Mouse (Mus musculus) intestine, postnatal 0 days (tissue): Measurements from ENCODE around the gene Coro7. TPM values are rescaled to one million over a fixed set of nuclear protein-coding genes. Genes with fewer than 3 reads are reported as not detected.
A peak's percentile ranks its signal among the peaks of the same experiment; 100 is the strongest.
"Not testable (repeated sequence)": the region's sequence is repeated elsewhere in the genome, so short reads cannot be mapped to it uniquely, and the experiment has no call there.

ENCODE experiments used
- ATAC-seq: fragments of 200-750 bp; cut with Nextera tagmentation; 2 replicates; pipeline ENCODE4 v1.8.0; 2017; ENCODE audit warnings: mild to moderate bottlenecking, moderate TSS enrichment, moderate library complexity
- H3K27ac ChIP-seq: fragments of 300-500 bp; sonication (generic); 2 replicates; pipeline ENCODE4 v1.5.1; 2014; ENCODE audit warnings: mild to moderate bottlenecking, low read depth, low read length, moderate library complexity
- H3K27me3 ChIP-seq: fragments of 300-500 bp; sonication (generic); replicated peaks from 2 replicates; pipeline ENCODE4 v1.6.1; 2014; ENCODE audit warnings: low read length, mixed read lengths; ENCODE audit not compliant: control insufficient read depth, insufficient read depth
- H3K36me3 ChIP-seq: fragments of 300-500 bp; sonication (generic); 2 replicates; pipeline ENCODE4 v1.6.1; 2014; ENCODE audit warnings: mild to moderate bottlenecking, moderate library complexity; ENCODE audit not compliant: control insufficient read depth, insufficient read depth
- H3K4me1 ChIP-seq: fragments of 300-500 bp; sonication (generic); replicated peaks from 2 replicates; pipeline ENCODE4 v1.6.1; 2014; ENCODE audit warnings: antibody characterized with exemption, low read length, mixed read lengths; ENCODE audit not compliant: control insufficient read depth, insufficient read depth
- H3K4me2 ChIP-seq: fragments of 300-500 bp; sonication (generic); replicated peaks from 2 replicates; pipeline ENCODE4 v1.6.1; 2014; ENCODE audit warnings: low read depth, mild to moderate bottlenecking, moderate library complexity
- H3K4me3 ChIP-seq: fragments of 300-500 bp; sonication (generic); 2 replicates; pipeline ENCODE4 v1.5.1; 2014; ENCODE audit warnings: low read depth, low read length
- H3K9ac ChIP-seq: fragments of 300-500 bp; sonication (generic); 2 replicates; pipeline ENCODE4 v1.6.1; 2014; ENCODE audit warnings: mild to moderate bottlenecking, low read depth, low read length
- H3K9me3 ChIP-seq: fragments of 300-500 bp; sonication (generic); 2 replicates; pipeline ENCODE4 v1.6.1; 2016; ENCODE audit warnings: mixed run types; ENCODE audit not compliant: control insufficient read depth
- CTCF ChIP-seq: sonication (generic); IDR thresholded peaks from 2 replicates; pipeline ENCODE4 v1.5.1; 2016; ENCODE audit warnings: low read depth, mild to moderate bottlenecking, control low read depth, antibody characterized with exemption, moderate library complexity
- WGBS: fragments of 180-500 bp; shearing (Covaris S2); extraction: QIAGEN DNeasy Blood & Tissue Kit; methylation state at CpG from one replicate; pipeline ENCODE4 v1.1.7; 2014; 5-methylcytosine and 5-hydroxymethylcytosine counted together
- polyA plus RNA-seq: library from polyadenylated mRNA; unstranded; fragments of >200 nt; fragmentation: Nextera tagmentation; extraction: Ambion mirVana; gene quantifications from 2 replicates; pipeline ENCODE4 v1.2.1, GENCODE M21; 2015

Coro7 gene
- polyA plus RNA-seq, 1 experiment from 2014 or later = 25.3 TPM

DNA sequence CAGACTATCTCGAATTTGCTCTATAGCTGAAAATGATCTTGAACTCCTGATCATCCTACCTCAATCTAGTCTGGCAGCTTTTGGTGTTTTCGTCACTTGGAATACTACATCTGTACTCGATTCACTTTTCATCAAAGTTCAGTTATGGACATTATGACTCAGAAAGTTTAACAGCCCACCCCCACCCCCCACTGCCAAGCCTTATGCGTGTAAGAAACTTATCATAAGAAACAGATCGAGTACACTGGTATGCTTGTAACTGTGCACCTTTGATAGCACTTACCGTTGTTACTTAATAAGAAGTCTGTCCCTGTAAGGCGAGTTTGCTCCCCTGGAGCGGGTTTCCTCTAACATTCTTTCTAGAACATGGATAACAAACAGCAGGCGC, 3.6 kb upstream of the Coro7 start:
- no peak for ATAC-seq
- no peaks in the 10 kb centered on the region for H3K27me3 ChIP-seq
- H3K4me2 ChIP-seq = peak overlapping the region; percentile 94
- peak overlapping the region; percentile 46; the same call in 1 of the 2 replicates for H3K27ac ChIP-seq
- 22% methylated on average over 9 of the region's 9 CpGs for WGBS
- H3K4me1 ChIP-seq = peaks cover 7% of the 10 kb centered on the region; the same call in 1 of the 2 replicates
- TF ChIP-seq CTCF = no peak
- H3K4me3 ChIP-seq = peak overlapping the region; percentile 96
- peaks cover 9% of the 10 kb centered on the region for H3K36me3 ChIP-seq
- no peaks in the 10 kb centered on the region for H3K9me3 ChIP-seq
- peak overlapping the region; percentile 87; the same call in 1 of the 2 replicates for H3K9ac ChIP-seq

DNA sequence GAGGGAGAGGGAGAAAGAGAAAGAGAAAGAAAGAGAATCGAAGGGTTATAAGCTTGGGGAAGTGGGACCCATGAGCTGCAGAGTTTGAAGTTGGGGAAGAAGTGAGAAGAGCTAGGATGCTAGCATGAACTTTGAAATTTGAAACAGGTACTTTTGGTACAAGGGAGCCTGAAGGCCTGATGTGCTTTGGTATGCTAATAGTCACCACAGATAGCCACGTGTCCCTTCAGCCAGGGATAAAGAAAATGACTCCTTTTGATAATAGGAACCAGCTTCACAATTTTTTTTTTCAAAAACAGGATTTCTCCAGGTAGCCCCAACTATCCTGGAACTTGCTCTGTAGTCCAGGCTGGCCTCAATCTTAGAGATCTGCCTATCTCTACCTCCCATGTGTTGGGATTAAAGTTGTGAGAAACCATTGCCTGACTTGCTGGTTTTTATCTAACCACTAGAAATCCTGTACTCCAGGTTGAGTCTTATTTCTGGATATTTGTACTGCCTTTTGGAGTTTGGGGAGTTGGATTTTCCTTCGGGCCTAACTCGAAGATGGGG, 3.1 kb upstream of the Coro7 start:
- Histone ChIP-seq H3K9me3 (no peaks in the 10 kb centered on the region), H3K27ac (no peak overlapping the region), H3K4me3 (no peak overlapping the region), H3K4me2 (peak overlapping the region; percentile 94; the same call in 1 of the 2 replicates), H3K9ac (no peak overlapping the region), H3K36me3 (peaks cover 5% of the 10 kb centered on the region), H3K27me3 (no peaks in the 10 kb centered on the region), H3K4me1 (peaks cover 7% of the 10 kb centered on the region; the same call in 1 of the 2 replicates)
- TF ChIP-seq CTCF = no peak
- no peak for ATAC-seq
- WGBS = 79% methylated on average over 4 of the region's 4 CpGs

DNA sequence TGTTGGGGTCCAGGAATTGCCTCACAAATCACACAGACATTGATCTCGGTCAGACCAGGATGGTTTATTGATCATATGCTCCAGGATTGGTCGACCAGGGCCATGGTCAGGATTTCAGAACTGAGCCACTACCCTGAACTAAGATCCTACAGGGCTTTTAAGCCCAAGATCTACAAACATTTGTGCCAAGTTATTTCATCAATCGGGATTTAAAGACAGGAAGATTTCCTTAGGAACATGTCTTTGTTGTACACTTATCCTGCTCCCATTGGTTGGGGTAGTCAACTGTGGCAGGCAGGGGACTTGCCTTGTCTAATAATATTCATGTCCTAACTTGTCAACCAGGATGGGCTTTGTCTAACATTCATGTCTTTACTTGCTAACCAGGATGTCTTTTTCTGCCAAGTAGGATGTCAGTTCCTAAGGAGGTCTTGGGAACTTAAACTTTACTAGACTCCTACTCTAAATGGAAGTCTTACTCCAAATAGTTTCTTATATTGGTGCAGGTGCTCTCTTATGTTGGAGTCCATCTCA, 1.4 kb upstream of the Coro7 start:
- not testable (repeated sequence) for H3K4me1 ChIP-seq, H3K36me3 ChIP-seq, H3K9ac ChIP-seq, H3K4me2 ChIP-seq, H3K27ac ChIP-seq, H3K9me3 ChIP-seq, ATAC-seq, H3K4me3 ChIP-seq, H3K27me3 ChIP-seq
- 83% methylated on average over 3 of the region's 3 CpGs for WGBS

DNA sequence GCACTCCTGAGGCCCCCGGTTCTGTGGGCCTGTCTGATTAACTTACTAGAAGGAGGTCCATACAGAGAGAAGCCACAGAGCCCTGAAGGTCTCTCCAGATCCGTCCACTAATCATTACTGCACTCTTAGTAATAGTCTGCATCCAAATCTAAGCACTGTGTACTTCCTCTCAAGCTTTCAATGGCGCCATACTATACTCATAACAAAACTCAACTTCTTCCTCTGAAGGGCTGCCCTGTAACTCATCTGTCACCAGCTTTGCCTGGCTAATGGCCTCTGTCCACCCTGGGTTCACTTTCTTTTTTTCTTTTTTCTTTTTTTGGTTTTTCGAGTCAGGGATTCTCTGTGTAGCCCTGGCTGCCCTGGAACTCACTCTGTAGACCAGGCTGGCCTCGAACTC, 1.5 kb downstream of the Coro7 start:
- Histone ChIP-seq H3K36me3 (peaks cover 23% of the 10 kb centered on the region; the same call in 1 of the 2 replicates), H3K4me2 (peak overlapping the region; percentile 89), H3K9me3 (no peaks in the 10 kb centered on the region), H3K4me3 (peak overlapping the region; percentile 77), H3K9ac (no peak overlapping the region), H3K27ac (no peak overlapping the region), H3K4me1 (peaks cover 7% of the 10 kb centered on the region; the same call in 1 of the 2 replicates), H3K27me3 (no peaks in the 10 kb centered on the region)
- no peak for ATAC-seq
- WGBS = 74% methylated on average over 5 of the region's 5 CpGs
- no peak for TF ChIP-seq CTCF

DNA sequence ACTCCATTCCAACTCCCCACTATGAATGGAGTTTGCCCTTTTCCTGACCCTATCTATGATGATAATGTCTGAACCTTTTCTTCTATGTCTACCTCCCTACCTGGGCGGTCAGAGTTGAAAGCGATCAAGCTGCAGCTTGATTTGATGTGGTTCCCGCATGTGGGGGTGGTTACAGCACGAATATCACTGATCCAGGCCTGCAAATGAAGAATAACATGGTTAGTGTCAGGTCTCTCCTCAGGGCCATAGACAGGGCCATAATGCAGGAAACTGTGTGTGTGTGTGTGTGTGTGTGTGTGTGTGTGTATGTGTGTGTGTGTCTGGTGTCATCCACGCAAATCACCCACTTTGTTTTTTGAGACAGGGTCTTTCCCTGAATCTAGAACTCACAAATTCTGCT, 2.7 kb downstream of the Coro7 start:
- no peak overlapping the region for H3K4me2 ChIP-seq
- TF ChIP-seq CTCF = no peak
- H3K9ac ChIP-seq = no peak overlapping the region
- H3K27me3 ChIP-seq = no peaks in the 10 kb centered on the region
- H3K4me1 ChIP-seq = peaks cover 7% of the 10 kb centered on the region; the same call in 1 of the 2 replicates
- no peak overlapping the region for H3K27ac ChIP-seq
- ATAC-seq = no peak
- H3K4me3 ChIP-seq = no peak overlapping the region
- peaks cover 29% of the 10 kb centered on the region for H3K36me3 ChIP-seq
- H3K9me3 ChIP-seq = no peaks in the 10 kb centered on the region
- 87% methylated on average over 5 of the region's 5 CpGs for WGBS

DNA sequence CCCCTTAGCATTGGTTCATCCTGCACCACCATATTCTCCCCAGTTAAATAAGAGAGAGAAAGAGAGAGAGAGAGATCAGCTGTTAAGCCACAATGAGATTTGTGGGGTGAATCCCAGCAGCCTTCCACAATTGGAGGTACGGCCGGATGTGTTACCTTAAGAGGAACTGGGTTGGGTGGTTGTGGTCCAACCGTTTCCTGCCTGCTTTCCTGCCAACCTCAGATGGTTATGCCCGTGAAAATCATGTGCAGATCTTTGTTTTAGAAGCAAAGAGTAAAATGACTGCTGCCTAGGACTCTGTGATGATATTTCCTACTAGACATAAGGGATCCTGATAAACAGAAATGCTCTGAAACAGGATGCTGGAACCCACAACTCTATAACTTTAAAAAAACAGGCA, 5.5 kb downstream of the Coro7 start:
- H3K36me3 ChIP-seq = peaks cover 38% of the 10 kb centered on the region

More for the DNA sequence above, 5.5 kb downstream of the Coro7 start:
- no peak for ATAC-seq
- Histone ChIP-seq H3K4me2 (no peak overlapping the region), H3K9me3 (no peaks in the 10 kb centered on the region), H3K4me3 (no peak overlapping the region), H3K27ac (no peak overlapping the region), H3K27me3 (no peaks in the 10 kb centered on the region), H3K4me1 (peaks cover 7% of the 10 kb centered on the region; the same call in 1 of the 2 replicates), H3K9ac (no peak overlapping the region)
- WGBS = 76% methylated on average over 4 of the region's 4 CpGs
- TF ChIP-seq CTCF = no peak
